Mouse (Mus musculus): ENCODE results near the gene Fam19a1. TPM values are rescaled to one million over a fixed set of nuclear protein-coding genes. Genes with fewer than 3 reads are reported as not detected.

Fam19a1 gene
- total RNA-seq, 2 experiments from 2014 or later: 63.7 to 74.4 TPM

DNA sequence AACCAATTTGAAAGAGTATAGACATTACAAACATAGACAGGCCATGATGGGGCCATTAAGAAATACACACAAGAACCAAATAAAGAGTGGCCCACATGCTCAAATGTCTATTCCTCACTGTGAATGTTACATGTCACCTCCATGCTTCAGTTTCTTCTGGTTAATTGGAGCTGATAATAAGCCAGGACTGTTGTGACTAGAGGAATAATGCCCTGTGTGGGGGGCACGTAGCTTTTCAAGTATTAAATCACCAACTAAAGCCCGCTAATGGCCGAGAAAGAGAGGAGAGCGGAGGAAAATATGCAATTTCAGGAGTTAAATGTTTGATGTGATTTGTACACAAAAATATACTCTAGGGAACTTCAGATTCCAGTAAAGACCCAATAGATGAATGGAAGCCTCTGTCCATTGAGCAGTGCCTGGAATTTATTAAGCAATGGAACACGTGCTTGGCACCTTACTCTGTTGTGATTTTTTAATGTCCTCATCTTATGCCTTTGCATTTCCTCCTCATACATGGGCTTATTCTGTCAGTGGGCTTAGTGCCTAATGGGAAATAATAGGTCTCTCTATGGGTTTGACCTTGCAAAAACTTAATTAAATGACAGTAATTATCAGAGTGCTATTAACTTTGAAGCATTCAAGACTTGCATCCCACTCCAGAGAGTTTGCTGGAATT, 306.9 kb downstream of the Fam19a1 start:
- TF ChIP-seq CTCF (conservative IDR thresholded peaks at IDR 0.05): no peak
- Histone ChIP-seq H3K27ac (no peak overlapping the region), H3K4me3 (no peak overlapping the region)
- DNase-seq (ENCODE audit: low spot score in 2 of 2): no peak

DNA sequence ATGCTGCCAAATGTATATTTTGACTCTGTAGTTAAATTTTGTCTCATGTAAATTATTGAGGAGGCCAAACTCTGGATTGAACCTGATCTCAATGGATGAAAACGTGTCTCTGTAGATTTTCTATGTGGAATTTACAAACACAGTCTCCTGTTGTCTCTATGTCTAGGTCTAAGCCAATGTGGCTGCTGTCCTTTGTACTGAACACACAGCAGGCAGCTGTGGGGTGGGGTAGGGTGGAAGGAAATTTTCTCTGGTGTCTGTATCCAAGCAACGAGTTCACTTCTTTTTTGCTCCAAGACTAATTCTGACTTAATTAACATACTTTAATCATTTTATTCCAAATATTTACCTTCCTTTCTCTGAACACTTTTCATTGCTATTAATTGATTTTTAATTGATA, 307.6 kb downstream of the Fam19a1 start:
- Histone ChIP-seq H3K4me3 (no peak overlapping the region), H3K27ac (no peak overlapping the region)
- DNase-seq (ENCODE audit: low spot score in 2 of 2): no peak
- TF ChIP-seq CTCF (conservative IDR thresholded peaks at IDR 0.05): no peak

DNA sequence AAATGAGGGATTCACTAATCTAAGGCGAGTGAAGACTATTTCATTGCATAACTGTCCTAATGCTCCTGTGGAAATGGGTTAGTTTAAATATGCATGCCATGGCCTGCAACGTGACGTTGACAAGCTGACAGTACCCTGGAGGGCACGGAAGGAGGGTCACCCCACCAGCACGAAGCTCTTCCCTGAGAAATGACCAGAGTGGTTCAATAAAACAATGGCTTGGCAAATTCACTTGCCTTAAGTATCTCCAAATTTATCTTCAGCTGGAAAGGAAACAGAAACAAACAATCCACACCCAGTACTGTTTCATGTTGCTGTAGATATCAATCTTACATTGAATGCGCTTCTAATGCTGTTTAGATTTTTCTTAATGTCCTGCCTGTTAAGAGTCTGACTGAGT, 316.4 kb downstream of the Fam19a1 start:
- H3K27ac ChIP-seq: no peak overlapping the region
- no peak for TF ChIP-seq CTCF (conservative IDR thresholded peaks at IDR 0.05)
- H3K4me3 ChIP-seq: no peak overlapping the region
- no peak for DNase-seq (ENCODE audit: low spot score in 2 of 2)

DNA sequence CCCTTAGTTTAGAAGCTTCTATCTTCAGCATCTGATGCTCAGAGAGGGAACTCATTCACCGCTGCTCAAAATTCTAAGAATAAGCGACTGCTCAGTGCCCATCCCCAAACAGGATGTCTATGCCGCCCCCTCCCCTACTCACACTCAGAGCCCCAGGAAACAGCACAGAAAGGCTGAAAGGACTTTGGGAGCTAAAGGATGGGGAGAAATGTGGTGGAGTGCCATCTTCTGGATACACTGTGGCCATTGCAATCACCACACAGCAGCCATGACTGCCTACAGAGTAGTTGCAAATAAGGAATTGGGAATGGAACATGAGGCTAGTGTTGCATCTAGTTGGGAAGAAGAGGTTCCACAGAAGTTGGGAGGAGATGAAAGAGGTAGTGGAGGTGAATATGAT, 319.4 kb downstream of the Fam19a1 start:
- DNase-seq (ENCODE audit: low spot score in 2 of 2): no peak
- Histone ChIP-seq H3K27ac (no peak overlapping the region), H3K4me3 (no peak overlapping the region)
- TF ChIP-seq CTCF (conservative IDR thresholded peaks at IDR 0.05): peak; percentile 71

DNA sequence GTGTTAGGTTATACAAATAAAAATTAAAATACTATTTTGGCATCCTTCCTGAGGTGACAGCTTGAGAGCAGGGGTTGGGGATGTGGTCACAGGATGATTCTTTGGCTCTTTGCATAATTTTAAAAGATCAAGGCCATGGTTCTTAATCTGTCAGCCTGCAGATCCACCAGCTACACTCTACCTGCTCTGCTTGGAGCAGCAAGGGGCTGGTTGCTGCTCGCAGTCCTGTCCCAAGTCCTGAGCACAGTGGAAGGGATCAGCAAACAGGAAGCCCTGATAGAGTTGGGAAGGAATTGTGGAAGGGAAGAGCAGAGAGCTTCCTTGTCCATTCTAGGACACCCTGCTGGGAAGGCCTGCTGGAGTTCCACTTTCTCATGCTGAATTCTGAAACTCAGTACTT, 320.9 kb downstream of the Fam19a1 start:
- DNase-seq (ENCODE audit: low spot score in 2 of 2): no peak
- Histone ChIP-seq H3K4me3 (no peak overlapping the region), H3K27ac (no peak overlapping the region)
- TF ChIP-seq CTCF (conservative IDR thresholded peaks at IDR 0.05): no peak

DNA sequence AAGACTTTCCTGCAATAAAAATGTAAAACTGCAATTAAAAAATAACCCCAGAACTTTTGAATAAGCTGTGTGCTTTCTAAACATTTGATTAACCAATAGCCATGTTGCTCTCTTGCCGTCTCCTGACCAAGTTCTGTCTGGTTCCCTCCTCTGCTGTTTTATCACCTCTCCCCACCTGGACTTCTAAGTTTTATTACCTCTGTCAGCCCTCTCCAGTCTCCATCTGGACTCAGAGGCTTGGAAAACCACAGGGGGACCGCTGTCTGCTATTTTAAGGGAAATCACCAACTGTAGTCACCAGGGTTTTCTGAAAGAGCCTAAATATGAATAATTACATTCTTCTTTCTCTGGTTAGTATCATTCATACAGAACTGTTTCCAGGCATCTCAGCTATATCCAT, 322.6 kb downstream of the Fam19a1 start:
- TF ChIP-seq CTCF (conservative IDR thresholded peaks at IDR 0.05): no peak
- no peak overlapping the region for H3K4me3 ChIP-seq
- no peak for DNase-seq (ENCODE audit: low spot score in 2 of 2)
- H3K27ac ChIP-seq: no peak overlapping the region

DNA sequence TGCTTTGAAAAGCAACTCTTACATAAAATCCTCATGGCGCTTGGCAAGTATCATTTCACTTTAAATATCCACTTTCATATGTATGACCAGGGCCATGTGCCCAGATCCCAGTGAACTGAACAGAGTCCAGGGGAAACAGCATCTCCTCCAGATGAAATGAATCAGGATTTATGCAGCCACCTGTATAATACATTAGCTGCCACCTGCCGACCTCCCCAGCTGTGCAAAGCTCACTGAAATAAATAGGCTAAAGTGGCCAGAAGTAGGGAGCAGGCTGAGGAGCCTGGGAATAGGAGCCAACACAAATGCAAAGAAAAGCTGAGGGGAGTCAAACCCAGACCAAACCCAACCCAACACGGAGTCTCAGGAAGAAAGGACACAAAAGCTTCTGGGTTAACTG, 324.9 kb downstream of the Fam19a1 start:
- TF ChIP-seq CTCF (conservative IDR thresholded peaks at IDR 0.05): no peak
- H3K27ac ChIP-seq: no peak overlapping the region
- DNase-seq (ENCODE audit: low spot score in 2 of 2): no peak
- no peak overlapping the region for H3K4me3 ChIP-seq

DNA sequence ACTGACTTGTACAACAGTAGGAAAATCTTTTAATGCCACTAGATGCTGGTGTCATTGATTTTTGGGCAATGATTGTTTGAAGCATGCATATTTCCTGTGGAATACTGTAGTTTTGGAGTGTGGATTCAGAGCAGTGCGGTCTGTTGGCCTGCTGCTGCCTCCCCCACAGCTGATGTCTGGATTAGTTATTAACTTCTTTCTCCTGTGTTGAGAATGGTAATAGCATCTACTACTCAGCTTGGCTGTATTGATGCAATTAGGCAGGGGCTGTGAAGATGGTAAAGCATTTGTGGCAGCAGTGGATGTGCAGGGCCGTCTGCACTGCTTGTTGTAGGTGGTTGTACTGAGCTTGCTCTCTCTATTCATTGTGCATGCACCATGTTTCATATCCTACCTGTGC, 326.5 kb downstream of the Fam19a1 start:
- H3K27ac ChIP-seq: peak overlapping the region; percentile 39
- H3K4me3 ChIP-seq: no peak overlapping the region
- DNase-seq (ENCODE audit: low spot score in 2 of 2): peak; percentile 21 to 33
- no peak for TF ChIP-seq CTCF (conservative IDR thresholded peaks at IDR 0.05)

DNA sequence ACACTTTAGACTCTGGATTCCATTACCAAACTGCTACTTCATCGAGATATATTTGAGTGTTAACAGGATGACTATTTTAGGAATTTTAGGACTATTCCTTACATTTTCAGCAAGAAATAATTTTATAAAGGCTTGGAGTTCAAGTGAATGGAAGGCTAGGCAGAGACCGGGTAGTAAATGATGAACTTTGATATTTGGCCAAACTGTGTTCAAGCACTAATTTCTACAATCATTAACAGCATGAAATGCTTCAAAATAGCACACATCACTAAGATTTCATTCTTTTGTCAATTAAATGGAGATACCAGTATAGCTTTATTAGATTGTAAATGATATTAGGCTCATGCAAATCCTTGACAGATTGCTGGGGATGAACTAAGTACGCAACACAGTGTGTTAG, 329.0 kb downstream of the Fam19a1 start:
- Histone ChIP-seq H3K27ac (no peak overlapping the region), H3K4me3 (no peak overlapping the region)
- no peak for TF ChIP-seq CTCF (conservative IDR thresholded peaks at IDR 0.05)
- DNase-seq (ENCODE audit: low spot score in 2 of 2): no peak

DNA sequence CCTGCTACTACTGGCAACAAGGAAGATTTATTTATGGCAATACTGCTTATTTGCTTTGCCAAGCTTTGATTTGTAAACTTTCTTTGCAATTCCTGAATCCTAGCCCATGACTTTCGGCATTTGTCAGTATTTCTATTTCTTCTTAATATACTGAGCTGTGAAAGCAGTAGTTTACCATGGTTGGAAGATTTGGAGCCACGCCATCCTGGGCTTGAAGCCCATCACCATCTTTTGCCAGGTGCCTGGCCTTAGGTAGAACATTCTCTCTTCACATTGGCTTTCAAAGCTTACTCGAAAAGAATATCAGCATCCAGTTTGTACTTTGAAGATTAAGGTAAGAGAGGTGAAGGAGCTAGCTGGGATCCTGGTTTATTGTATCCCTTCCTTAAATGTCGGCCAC, 334.5 kb downstream of the Fam19a1 start:
- TF ChIP-seq CTCF (conservative IDR thresholded peaks at IDR 0.05): no peak
- no peak overlapping the region for H3K27ac ChIP-seq
- no peak for DNase-seq (ENCODE audit: low spot score in 2 of 2)

DNA sequence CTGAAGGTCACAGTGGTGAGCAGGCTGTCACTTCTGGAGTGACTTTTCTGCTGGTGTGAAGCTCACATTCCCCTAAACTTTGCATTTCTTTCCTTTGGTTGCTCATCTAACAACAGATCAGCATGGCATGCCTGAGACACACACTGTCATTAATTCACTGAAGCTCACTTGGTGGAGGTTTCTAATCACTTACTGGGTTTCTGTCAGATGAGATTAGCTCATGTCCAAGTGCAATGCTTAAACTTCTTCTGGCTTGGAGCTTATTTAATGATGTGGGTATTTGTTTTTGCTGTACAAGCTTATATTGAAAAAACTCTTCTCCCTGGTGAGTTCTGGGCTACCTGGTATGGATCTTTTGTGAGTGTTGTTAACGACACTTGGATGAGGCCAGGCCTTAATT, 343.3 kb downstream of the Fam19a1 start:
- no peak for DNase-seq (ENCODE audit: low spot score in 2 of 2)
- no peak for TF ChIP-seq CTCF (conservative IDR thresholded peaks at IDR 0.05)
- Histone ChIP-seq H3K4me3 (no peak overlapping the region), H3K27ac (no peak overlapping the region)

More for the DNA sequence above, 334.5 kb downstream of the Fam19a1 start:
- H3K4me3 ChIP-seq: no peak overlapping the region

DNA sequence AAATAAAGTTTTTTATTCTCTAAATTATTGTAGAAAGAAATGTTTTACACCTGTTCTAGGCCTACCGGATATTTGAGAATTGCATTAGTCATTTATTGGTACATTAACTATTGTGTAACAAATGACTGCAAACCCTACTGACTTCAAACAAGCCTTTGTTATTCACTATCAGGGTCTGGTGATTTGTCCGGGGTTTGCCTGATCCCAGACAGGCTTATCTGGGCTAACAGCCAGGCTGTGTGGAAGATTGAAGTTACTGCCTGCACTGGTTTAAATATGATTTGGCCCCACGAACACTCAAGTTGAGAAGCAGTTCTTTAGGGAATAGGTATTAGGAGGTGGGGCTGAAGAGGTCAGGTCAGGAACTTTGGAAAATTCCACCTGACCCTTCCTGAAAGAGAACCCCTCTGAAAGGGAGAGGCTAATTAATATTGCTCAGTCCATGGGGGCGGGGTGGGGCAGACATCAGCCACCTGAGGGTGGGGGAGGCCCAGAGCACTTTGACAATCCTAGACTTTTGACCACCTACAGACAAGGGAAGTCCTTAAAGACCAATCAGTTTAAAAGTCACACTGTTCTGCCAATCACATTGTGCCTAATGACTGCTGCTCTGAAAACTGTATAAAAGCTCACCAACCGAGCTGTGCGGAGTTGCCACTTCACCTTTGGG, 344.8 kb downstream of the Fam19a1 start:
- DNase-seq (ENCODE audit: low spot score in 2 of 2): no peak
- TF ChIP-seq CTCF (conservative IDR thresholded peaks at IDR 0.05): no peak
- Histone ChIP-seq H3K4me3 (no peak overlapping the region), H3K27ac (no peak overlapping the region)

DNA sequence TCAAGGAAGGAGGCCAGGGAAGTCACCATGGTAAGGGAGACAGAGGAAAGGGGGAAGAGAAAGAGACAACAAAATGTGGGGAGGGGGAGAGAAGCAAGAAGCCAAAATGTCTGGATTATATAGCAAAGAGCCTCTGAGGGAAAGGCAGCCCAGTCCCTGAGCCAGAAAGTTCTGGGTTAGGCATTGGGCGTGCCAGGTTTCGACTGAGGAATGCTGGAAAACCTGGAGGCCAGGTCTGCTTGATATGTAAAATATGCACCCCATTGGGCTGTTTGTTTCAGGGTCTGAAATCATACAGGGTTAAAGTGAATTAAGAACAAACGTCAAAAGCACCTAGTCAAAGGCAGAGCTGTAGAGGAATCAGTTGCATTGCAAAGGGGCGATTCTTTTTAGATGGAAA, 346.1 kb downstream of the Fam19a1 start:
- Histone ChIP-seq H3K4me3 (no peak overlapping the region), H3K27ac (no peak overlapping the region)
- no peak for TF ChIP-seq CTCF (conservative IDR thresholded peaks at IDR 0.05)
- no peak for DNase-seq (ENCODE audit: low spot score in 2 of 2)

DNA sequence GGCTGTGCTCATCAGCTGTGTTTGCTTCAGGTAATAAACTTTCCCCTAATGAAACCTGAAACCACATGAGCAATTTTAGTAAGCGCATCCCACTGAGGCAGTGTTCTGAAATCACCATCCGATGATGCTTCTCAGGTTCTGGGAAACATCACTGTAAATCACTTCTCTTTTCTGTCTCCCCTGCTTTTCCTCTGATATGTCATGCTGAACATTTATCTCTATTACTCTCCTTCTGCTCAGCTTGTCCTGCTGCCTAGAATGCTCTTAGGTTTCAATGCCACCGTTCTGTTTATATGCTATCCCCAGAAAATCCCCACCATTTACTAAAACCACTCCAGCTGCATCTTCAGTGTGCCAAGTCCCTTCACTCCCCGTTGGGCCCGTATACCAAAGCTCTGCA, 386.5 kb downstream of the Fam19a1 start:
- no peak for TF ChIP-seq CTCF (conservative IDR thresholded peaks at IDR 0.05)
- H3K4me3 ChIP-seq: no peak overlapping the region
- no peak for DNase-seq (ENCODE audit: low spot score in 2 of 2)
- H3K27ac ChIP-seq: no peak overlapping the region

Measured in layer of hippocampus, adult 2 months (tissue).